Mouse (Mus musculus) MEL (cell line): ENCODE measurements around the gene Smarcad1.

Source experiments
- BHLHE40 ChIP-seq: IDR thresholded peaks from 2 replicates; pipeline ENCODE4 v1.6.1; 2012; ENCODE audit warnings: low read depth, mild to moderate bottlenecking, inconsistent platforms, low read length, improper control_type of control experiment, borderline replicate concordance
- POLR2A ChIP-seq, 2 experiments: IDR thresholded peaks; 2 replicates each; pipeline ENCODE4 v1.6.1; 2011 to 2012; ENCODE audit warnings: low read length in 2 of 2, mild to moderate bottlenecking in 2 of 2, control low read depth in 1 of 2, improper control_type of control experiment in 1 of 2, low read depth in 1 of 2, moderate library complexity in 1 of 2; ENCODE audit not compliant: control insufficient read depth in 1 of 2, insufficient read depth in 1 of 2, poor library complexity in 1 of 2
- POLR2AphosphoS5 ChIP-seq: IDR thresholded peaks from 2 replicates; pipeline ENCODE4 v1.6.1; 2012; ENCODE audit warnings: low read depth, borderline replicate concordance, mild to moderate bottlenecking, inconsistent platforms, low read length, moderate library complexity, mixed read lengths

GRCm38 (mm10) chr6:65025130-65025529 is 17.3 kb upstream of the Smarcad1 start:
- TF ChIP-seq POLR2A (IDR thresholded peaks at IDR 0.05; ENCODE audit: control insufficient read depth in 1 of 2, insufficient read depth in 1 of 2, low read depth in 1 of 2, low read length in 2 of 2, poor library complexity in 1 of 2) (no peak), POLR2AphosphoS5 (no peak), BHLHE40 (no peak)
